Mouse (Mus musculus): Measurements from ENCODE around the gene Bhlha9.

DNA sequence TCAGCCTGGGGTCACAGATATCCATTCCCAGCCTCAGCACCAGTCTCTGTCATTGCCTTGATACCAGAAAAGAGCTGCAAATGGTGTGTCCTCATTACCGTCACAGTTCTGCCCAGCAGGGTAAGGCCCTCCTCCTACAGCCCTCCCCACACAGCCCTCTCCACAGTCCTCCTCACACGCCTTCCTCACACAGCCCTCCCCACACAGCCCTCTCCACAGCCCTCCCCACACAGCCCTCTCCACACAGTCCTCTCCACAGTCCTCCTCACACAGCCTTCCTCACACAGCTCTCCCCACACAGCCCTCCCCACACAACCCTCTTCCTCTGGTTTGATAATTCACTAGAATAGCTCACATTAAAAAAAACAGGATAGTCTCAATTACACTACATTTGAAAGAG, 42.2 kb upstream of the Bhlha9 start:
- TF ChIP-seq CTCF (IDR thresholded peaks at IDR 0.05; ENCODE audit: borderline replicate concordance, extremely low read depth, insufficient read depth, insufficient read length) (no peak), POLR2A (IDR thresholded peaks at IDR 0.05; ENCODE audit: borderline replicate concordance, extremely low read depth, insufficient read depth, insufficient read length, poor library complexity, severe bottlenecking) (no peak)
